Mouse (Mus musculus) activated CD4-positive, CD25-positive, alpha-beta regulatory T cell (primary cell): Measurements from ENCODE around the gene Mcfd2. TPM values are rescaled to one million over a fixed set of nuclear protein-coding genes. Genes with fewer than 3 reads are reported as not detected.

Experiments used
- polyA plus RNA-seq, 2 experiments: library from polyadenylated mRNA; unstranded; fragments of 100-300 nt; shearing (Covaris generic); gene quantifications; one replicate each; pipeline ENCODE4 v1.2.1; 2017

Gene Mcfd2
- polyA plus RNA-seq = 10 to 100 TPM; 23.5 to 27.7 TPM

DNA sequence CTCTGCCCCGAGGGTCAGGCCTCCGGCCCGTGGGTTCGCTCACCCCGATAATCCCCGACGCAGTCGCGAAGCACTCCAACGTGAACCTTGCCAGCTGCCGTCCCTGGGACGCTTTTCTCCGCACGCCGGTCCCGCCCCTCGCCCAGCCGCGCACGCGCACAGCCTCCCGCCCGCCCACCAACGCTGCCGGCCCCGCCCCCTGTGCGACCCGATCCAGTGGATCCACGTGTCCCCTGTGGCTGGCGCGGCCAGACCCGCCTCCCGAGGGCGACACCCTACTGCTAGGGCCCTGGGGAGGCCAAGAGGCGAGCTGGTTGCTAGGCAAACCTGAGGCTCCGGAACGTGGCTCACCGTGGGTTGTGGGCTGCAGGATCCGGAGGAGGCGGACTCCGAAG, at the start of gene Mcfd2:
Gene Mcfd2 (minus strand): TSS at position 144 of the 395 bp plus-strand sequence.

GRCm38 (mm10) chr17:87282706-87283053, 16.9 kb upstream of the Mcfd2 start, which contains the start of gene Ttc7:
Gene Ttc7 (plus strand): TSS chr17:87282886.

Other genes starting within 250 kb of the Mcfd2 start
- 10 to 100 TPM; 19.3 to 19.5 TPM for gene Pigf, start 240.5 kb downstream of the Mcfd2 start, polyA plus RNA-seq
- gene Cript, start 240.4 kb downstream of the Mcfd2 start, polyA plus RNA-seq = 100 to 1,000 TPM; 135 to 137 TPM
- 10 to 100 TPM in 1 of 2 experiments, 1 to 10 TPM in 1; 8.6 to 11.1 TPM for gene Socs5, start 158.3 kb downstream of the Mcfd2 start, polyA plus RNA-seq
- 10 to 100 TPM; 66.3 to 80.4 TPM for gene Ttc7, start 17.0 kb upstream of the Mcfd2 start, polyA plus RNA-seq
- not detected for gene Stpg4, start 161.8 kb upstream of the Mcfd2 start, polyA plus RNA-seq
- gene Calm2, start 181.0 kb upstream of the Mcfd2 start, polyA plus RNA-seq = 100 to 1,000 TPM; 492 to 551 TPM